Mouse (Mus musculus) bone marrow, adult 2 months (tissue): ENCODE measurements around the gene Hira. TPM values are rescaled to one million over a fixed set of nuclear protein-coding genes. Genes with fewer than 3 reads are reported as not detected.
"Not testable (repeated sequence)": the region's sequence is repeated elsewhere in the genome, so short reads cannot be mapped to it uniquely, and the experiment has no call there.

Experiments used
- H3K27ac ChIP-seq: fragments of 200-500 bp; 2 replicates; pipeline ENCODE4 v1.5.1; 2012; ENCODE audit warnings: low read depth, mild to moderate bottlenecking, control low read depth, inconsistent platforms, low read length; ENCODE audit not compliant: control insufficient read depth, poor library complexity, insufficient read depth
- H3K4me1 ChIP-seq: fragments of 200-500 bp; 2 replicates; pipeline ENCODE4 v1.6.1; 2011; ENCODE audit warnings: low read length; ENCODE audit not compliant: control insufficient read depth, insufficient read depth
- H3K4me3 ChIP-seq: fragments of 200-500 bp; replicated peaks from 2 replicates; pipeline ENCODE3; 2011; ENCODE audit warnings: mild to moderate bottlenecking, low read depth, low read length, control low read depth; ENCODE audit not compliant: control insufficient read depth
- CTCF ChIP-seq: fragments of 200-500 bp; IDR thresholded peaks from 2 replicates; pipeline ENCODE4 v1.5.1; 2011; ENCODE audit warnings: low read length, control low read depth; ENCODE audit not compliant: control insufficient read depth, insufficient read depth
- POLR2A ChIP-seq: fragments of 200-500 bp; IDR thresholded peaks from 2 replicates; pipeline ENCODE4 v1.6.1; 2011; ENCODE audit warnings: low read depth, mild to moderate bottlenecking, control low read depth, low read length, borderline replicate concordance; ENCODE audit not compliant: control insufficient read depth
- WGBS: fragments of 180-500 bp; shearing (Covaris S2); methylation state at CpG from one replicate; pipeline ENCODE4 v1.1.7; 2018; 5-methylcytosine and 5-hydroxymethylcytosine counted together
- polyA plus RNA-seq: library from polyadenylated mRNA; stranded (reverse); fragments of >200 nt; gene quantifications from 2 replicates; pipeline ENCODE4 v1.2.4, GENCODE M21; 2011; ENCODE audit warnings: low replicate concordance; ENCODE audit not compliant: missing spikeins, insufficient read depth, insufficient read length

The Hira gene
- polyA plus RNA-seq = 13.7 and 30.9 TPM in 2 replicates

GRCm38 (mm10) chr16:18876442-18877308 lies at the start of gene Hira, which contains the start of gene Mrpl40:
Gene Hira (plus strand): TSS chr16:18877037.
Gene Mrpl40 (minus strand): TSS chr16:18876862.
- H3K4me3 ChIP-seq = peak within 1 kb of the TSS; percentile 99
- H3K4me1 ChIP-seq = no peaks in the 10 kb centered on the region; the same call in 1 of the 2 replicates
- TF ChIP-seq POLR2A (peak; percentile 76; the same call in 1 of the 2 replicates), CTCF (no peak)
- peak within 1 kb of the TSS; percentile 99 for H3K27ac ChIP-seq
- WGBS = under 1% methylated on average over 93 of the region's 93 CpGs

DNA sequence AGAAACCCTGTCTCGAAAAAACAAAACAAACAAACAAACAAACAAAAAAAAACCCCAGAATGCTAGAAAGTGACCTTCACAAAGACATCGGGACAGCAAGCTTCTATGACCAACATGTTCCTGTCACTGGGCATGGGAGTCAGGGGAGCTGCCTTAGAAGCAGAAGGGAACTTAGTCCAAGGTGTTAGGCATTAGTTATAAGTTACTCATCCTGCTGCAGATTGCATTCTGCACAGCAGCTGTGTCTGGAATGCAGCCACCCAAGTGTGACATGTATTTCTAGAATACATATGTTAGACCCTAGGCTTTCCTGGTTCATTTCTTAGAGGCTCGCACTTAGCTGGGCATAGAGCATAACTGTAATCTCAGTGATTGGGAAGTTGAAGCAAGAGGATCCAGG lies 48.2 kb upstream of the Hira start:
- H3K27ac ChIP-seq = no peak overlapping the region
- no peak for TF ChIP-seq CTCF
- TF ChIP-seq POLR2A = no peak
- H3K4me1 ChIP-seq = no peaks in the 10 kb centered on the region
- H3K4me3 ChIP-seq = no peak overlapping the region
- WGBS = 90% methylated on average over 3 of the region's 3 CpGs

DNA sequence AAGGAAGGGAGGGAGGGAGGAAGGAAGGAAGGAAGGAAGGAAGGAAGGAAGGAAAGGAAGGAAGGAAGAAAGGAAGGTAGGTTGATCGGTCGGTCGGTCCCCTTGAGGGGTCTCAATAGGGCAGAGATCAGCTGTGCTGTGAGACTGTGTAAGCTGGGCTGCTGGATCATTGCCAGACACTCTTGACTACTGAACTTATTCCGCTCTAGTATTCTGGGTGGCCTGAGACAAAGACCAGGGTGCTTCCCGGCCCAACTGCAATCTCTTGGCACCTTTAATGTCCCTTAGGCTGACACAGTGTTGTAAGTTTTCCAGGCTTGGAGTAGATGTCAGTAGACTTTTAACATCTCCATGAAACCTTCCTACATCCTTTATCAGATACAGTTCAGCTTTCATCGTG lies 47.7 kb upstream of the Hira start:
- Histone ChIP-seq H3K4me3 (no peak overlapping the region), H3K4me1 (no peaks in the 10 kb centered on the region), H3K27ac (no peak overlapping the region)
- 84% methylated on average over 6 of the region's 6 CpGs for WGBS
- TF ChIP-seq CTCF (no peak), POLR2A (no peak)

DNA sequence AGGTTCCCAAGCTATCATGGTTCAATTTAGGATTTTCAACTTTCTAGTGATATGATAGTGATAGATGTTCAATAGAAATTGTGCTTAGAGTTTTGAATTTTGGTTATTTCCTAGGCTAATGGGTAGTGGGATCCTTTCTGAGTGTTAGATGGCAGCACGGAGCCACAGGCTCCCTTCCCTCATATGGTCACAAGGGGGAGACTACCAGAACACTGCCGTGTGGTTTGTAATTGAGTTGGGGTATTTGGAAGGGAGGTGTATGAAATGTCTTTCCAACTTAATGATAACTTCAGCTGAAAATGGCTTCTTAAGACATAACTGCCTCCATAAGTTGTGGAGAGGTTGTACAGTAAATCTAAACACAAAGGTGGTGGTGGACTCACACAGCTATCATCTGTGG lies 43.4 kb upstream of the Hira start:
- 80% methylated on average over 2 of the region's 2 CpGs for WGBS
- H3K4me1 ChIP-seq = no peaks in the 10 kb centered on the region
- H3K27ac ChIP-seq = no peak overlapping the region
- no peak overlapping the region for H3K4me3 ChIP-seq
- TF ChIP-seq CTCF (no peak), POLR2A (no peak)

DNA sequence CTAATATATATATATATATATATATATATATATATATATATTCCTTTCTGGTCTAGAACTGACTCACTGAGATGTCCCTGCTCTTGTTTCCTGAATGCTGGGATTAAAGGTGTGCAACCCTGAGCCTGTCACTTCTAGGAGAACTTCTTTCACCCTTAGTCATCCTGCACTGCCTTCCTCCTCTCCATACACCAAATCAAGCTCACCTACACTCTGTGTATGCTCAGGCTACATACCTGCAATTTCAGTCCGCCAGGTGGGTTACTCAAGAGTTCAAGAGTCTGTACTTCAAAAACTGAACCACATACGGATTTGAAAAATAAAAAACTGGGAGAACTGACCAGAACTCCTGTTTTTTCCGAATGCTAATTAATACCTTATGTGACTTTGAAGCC lies 40.8 kb upstream of the Hira start:
- WGBS = 31% methylated on average over 3 of the region's 3 CpGs
- TF ChIP-seq CTCF (no peak), POLR2A (no peak)
- Histone ChIP-seq H3K27ac (no peak overlapping the region), H3K4me3 (peak overlapping the region; percentile 90), H3K4me1 (no peaks in the 10 kb centered on the region)

DNA sequence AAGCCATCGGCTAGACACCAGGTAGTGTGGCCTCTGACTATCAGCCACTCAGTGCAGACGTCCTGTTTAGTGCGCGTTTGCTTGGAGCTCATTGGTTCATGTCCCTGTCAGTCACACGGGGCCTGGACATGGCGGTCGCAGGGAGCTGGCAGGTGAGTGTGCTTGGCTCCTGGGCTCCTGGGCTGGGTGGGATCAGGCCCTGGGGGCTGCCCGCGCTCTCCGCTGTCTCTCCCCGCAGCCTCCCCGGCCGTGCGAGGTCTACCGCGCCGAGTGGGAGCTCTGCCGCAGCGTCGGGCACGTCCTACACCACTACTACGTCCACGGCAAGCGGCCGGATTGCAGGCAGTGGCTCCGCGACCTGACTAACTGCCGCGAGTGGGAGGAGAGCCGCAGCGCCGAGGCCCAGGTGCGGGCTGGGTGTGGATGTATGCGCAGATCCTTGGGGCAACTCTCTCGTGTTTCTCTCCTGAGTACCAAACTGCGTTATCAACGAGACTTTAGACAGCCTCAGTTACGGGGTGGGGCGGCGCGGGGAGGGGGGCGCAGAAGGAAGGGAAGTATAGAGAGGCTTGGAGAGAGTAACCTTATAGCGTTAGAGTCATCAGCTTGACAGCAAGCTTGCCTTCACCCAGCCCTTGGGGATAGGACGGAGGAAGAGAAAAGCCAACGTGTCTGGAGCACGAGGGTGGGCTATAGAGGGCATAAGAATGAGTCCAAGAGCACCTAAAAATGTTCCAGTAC lies 40.2 kb upstream of the Hira start, which contains the start of the genes 2510002D24Rik and Gm28539:
TSS of gene 2510002D24Rik (plus strand) at position 111 of the 741 bp plus-strand sequence.
TSS of gene Gm28539 (plus strand) at position 117 of the 741 bp plus-strand sequence.
- Histone ChIP-seq H3K4me3 (peak within 1 kb of the TSS; percentile 90), H3K4me1 (no peaks in the 10 kb centered on the region), H3K27ac (peak within 1 kb of the TSS; percentile 49; the same call in 1 of the 2 replicates)
- no peak for TF ChIP-seq CTCF
- TF ChIP-seq POLR2A = peak; percentile 80; the same call in 1 of the 2 replicates
- under 1% methylated on average over 46 of the region's 46 CpGs for WGBS

GRCm38 (mm10) chr16:18838346-18838745 lies 38.5 kb upstream of the Hira start:
- TF ChIP-seq POLR2A (no peak), CTCF (no peak)
- Histone ChIP-seq H3K4me3 (no peak overlapping the region), H3K4me1 (no peaks in the 10 kb centered on the region), H3K27ac (no peak overlapping the region)
- WGBS = 88% methylated on average over 4 of the region's 4 CpGs

DNA sequence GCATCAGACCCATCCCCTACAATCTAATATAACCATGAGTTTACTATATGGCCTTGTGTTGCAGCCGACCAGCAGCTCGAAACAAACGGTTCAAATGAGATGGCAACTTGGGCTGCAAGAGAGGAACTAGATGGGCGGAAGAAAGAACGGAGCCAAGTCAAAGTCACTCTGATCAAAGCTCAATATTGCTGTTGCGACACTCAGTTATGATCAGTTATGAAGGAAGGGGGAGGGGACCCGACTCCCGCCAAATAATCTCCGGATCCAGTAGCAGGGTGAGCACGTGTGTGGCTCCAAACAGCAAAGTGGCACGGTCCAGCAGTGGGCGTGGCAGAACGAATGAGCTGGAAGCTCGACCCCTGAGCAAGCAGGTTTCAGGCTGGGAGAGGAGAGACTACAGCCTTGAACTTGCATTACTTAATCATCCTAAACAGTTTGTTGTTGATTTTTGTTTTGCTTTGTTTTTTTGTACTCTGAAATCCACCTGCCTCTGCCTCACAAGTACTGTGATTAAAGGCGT lies 30.5 kb upstream of the Hira start:
- 86% methylated on average over 15 of the region's 15 CpGs for whole genome bisulfite sequencing
- TF ChIP-seq POLR2A = no peak
- TF ChIP-seq CTCF = no peak
- H3K4me3 ChIP-seq = no peak overlapping the region
- no peaks in the 10 kb centered on the region for H3K4me1 ChIP-seq
- no peak overlapping the region for H3K27ac ChIP-seq

DNA sequence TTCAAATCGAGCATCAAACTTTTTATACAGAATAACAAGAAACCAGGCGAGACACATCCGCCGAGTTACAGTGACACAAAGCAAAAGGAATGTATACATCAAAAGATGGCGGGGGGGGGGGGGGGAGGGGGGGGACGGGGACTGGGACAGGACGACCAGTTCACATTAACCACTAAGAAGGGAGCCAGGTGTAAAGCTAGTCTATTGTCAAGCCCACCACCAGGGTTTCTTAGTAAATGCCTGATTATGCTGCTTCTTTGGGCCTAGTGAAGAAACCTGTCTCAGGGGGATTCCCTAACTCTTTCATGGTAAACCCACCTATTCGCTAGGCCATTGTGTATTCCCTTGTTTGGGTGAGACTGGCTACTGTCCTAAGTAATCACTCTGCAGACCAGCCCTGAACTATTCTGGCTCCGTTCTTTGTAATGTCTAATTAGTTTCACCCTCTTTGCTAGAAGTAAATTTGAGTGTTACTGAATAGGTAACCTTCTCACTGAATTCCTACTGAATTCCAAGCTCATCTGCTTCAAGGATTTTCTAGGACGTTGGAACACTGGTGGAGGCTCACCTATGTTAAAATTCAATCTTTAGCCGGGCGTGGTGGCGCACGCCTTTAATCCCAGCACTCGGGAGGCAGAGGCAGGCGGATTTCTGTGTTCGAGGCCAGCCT lies 27.2 kb upstream of the Hira start:
- WGBS = 84% methylated on average over 16 of the region's 17 CpGs
- H3K4me3 ChIP-seq, H3K4me1 ChIP-seq, H3K27ac ChIP-seq: not testable (repeated sequence)
